Mouse (Mus musculus) ES-E14 (cell line): ENCODE data around the gene Tspo2. TPM values are rescaled to one million over a fixed set of nuclear protein-coding genes. Genes with fewer than 3 reads are reported as not detected.

Experiments used
- DNase-seq: peaks from one replicate; pipeline ENCODE4 v3.0.0-alpha.2; 2013; ENCODE audit warnings: low read depth, low spot score
- H3K27ac ChIP-seq: 2 replicates; pipeline ENCODE4 v1.5.1; 2012; ENCODE audit warnings: low read depth, mild to moderate bottlenecking, low read length, moderate library complexity, mixed read lengths; ENCODE audit not compliant: poor library complexity, insufficient read depth, severe bottlenecking
- H3K36me3 ChIP-seq: 2 replicates; pipeline ENCODE4 v1.6.1; 2012; ENCODE audit warnings: mild to moderate bottlenecking, low read length, moderate library complexity, mixed read lengths; ENCODE audit not compliant: control insufficient read depth, poor library complexity, insufficient read depth, severe bottlenecking
- H3K4me1 ChIP-seq, 2 experiments: fragments of 150-350 bp in 1 of 2; sonication (generic) in 1 of 2; 2 replicates each; pipeline ENCODE4 v1.6.1; 2012; ENCODE audit warnings: low read length in 2 of 2, mild to moderate bottlenecking in 1 of 2, mixed read lengths in 1 of 2; ENCODE audit not compliant: control insufficient read depth in 2 of 2, insufficient read depth in 2 of 2, poor library complexity in 1 of 2
- H3K4me3 ChIP-seq, 2 experiments: fragments of 150-350 bp in 1 of 2; sonication (generic) in 1 of 2; 2 replicates each; pipeline ENCODE4 v1.5.1; 2012; ENCODE audit warnings: low read length in 2 of 2, low read depth in 1 of 2, mild to moderate bottlenecking in 1 of 2, mixed read lengths in 1 of 2; ENCODE audit not compliant: insufficient read depth in 1 of 2, poor library complexity in 1 of 2, severe bottlenecking in 1 of 2
- H3K9ac ChIP-seq: 2 replicates; pipeline ENCODE4 v1.6.1; 2012; ENCODE audit warnings: low read depth, mild to moderate bottlenecking, low read length, mixed read lengths; ENCODE audit not compliant: poor library complexity, insufficient read depth, severe bottlenecking
- H3K9me3 ChIP-seq: fragments of 150-350 bp; sonication (generic); 2 replicates; pipeline ENCODE4 v1.6.1; 2012; ENCODE audit warnings: low read depth, mild to moderate bottlenecking, low read length; ENCODE audit not compliant: control insufficient read depth, insufficient read depth
- CHD2 ChIP-seq: IDR thresholded peaks from 2 replicates; pipeline ENCODE4 v1.6.1; 2014; ENCODE audit warnings: mild to moderate bottlenecking, low read depth, low read length, inconsistent platforms
- HCFC1 ChIP-seq: IDR thresholded peaks from 2 replicates; pipeline ENCODE4 v1.6.1; 2012; ENCODE audit warnings: low read length, inconsistent platforms, borderline replicate concordance; ENCODE audit not compliant: insufficient read depth
- MAFK ChIP-seq: IDR thresholded peaks from 2 replicates; pipeline ENCODE4 v1.6.1; 2014; ENCODE audit warnings: mild to moderate bottlenecking, low read depth, low read length, inconsistent platforms; ENCODE audit not compliant: insufficient read depth
- ZC3H11A ChIP-seq: IDR thresholded peaks from 2 replicates; pipeline ENCODE4 v1.6.1; 2012; ENCODE audit warnings: low read depth, mild to moderate bottlenecking, inconsistent platforms, low read length, borderline replicate concordance
- ZNF384 ChIP-seq: IDR thresholded peaks from 2 replicates; pipeline ENCODE4 v1.6.1; 2012; ENCODE audit warnings: low read depth, low read length, inconsistent platforms
- in situ Hi-C, 2 experiments: fragments of 600-800 bp; cut with MboI; formaldehyde crosslinking; loops; one replicate each; pipeline ENCODE4 v1.15.1; 2025; ENCODE audit warnings: low sequenced_read_pairs in 2 of 2, inconsistent platforms in 1 of 2; ENCODE audit not compliant: unreplicated experiment in 2 of 2
- total RNA-seq: library from RNA; depleted of rRNA; stranded (reverse); fragments of 300-350 nt; gene quantifications from 2 replicates; pipeline ENCODE4 v1.2.3, GENCODE M21; 2012

Gene Tspo2
- total RNA-seq, 1 experiment, result not detected

- no peak for DNase-seq
- Histone ChIP-seq H3K9me3 (no peaks in the 10 kb centered on the region), H3K4me3 (no peak overlapping the region), H3K27ac (no peak overlapping the region), H3K36me3 (no peaks in the 10 kb centered on the region), H3K9ac (no peak overlapping the region), H3K4me1 (peaks cover 9 to 28% of the 10 kb centered on the region in 2 experiments)
- TF ChIP-seq CHD2, result no peak
- no peak for TF ChIP-seq HCFC1
- no peak for TF ChIP-seq MAFK
- TF ChIP-seq ZC3H11A, result no peak
- no peak for TF ChIP-seq ZNF384
- in situ Hi-C loops, result no loop called here
These were observed 13.9 kb downstream of the Tspo2 start for GRCm38 (mm10) chr17:48437421-48437911.

- TF ChIP-seq HCFC1 (no peak), ZC3H11A (no peak), ZNF384 (no peak), CHD2 (no peak), MAFK (no peak)
- peaks cover 15 to 34% of the 10 kb centered on the region in 2 experiments for H3K4me1 ChIP-seq
- in situ Hi-C loops, result no loop called here
- H3K9ac ChIP-seq, result no peak overlapping the region
- H3K36me3 ChIP-seq, result no peaks in the 10 kb centered on the region
- no peak overlapping the region for H3K4me3 ChIP-seq
- no peaks in the 10 kb centered on the region for H3K9me3 ChIP-seq
- H3K27ac ChIP-seq, result no peak overlapping the region
- DNase-seq, result no peak
These were observed 14.8 kb downstream of the Tspo2 start for GRCm38 (mm10) chr17:48436487-48436886.

GRCm38 (mm10) chr17:48434479-48434878 is 16.8 kb downstream of the Tspo2 start:
- no peak overlapping the region for H3K9ac ChIP-seq
- in situ Hi-C loops, result no loop called here
- no peak overlapping the region for H3K4me3 ChIP-seq
- no peak for TF ChIP-seq CHD2
- no peaks in the 10 kb centered on the region for H3K9me3 ChIP-seq
- H3K27ac ChIP-seq, result no peak overlapping the region; the same call in 1 of the 2 replicates
- peaks cover 18 to 46% of the 10 kb centered on the region in 2 experiments for H3K4me1 ChIP-seq
- no peaks in the 10 kb centered on the region for H3K36me3 ChIP-seq
- DNase-seq, result no peak

- Histone ChIP-seq H3K27ac (peak overlapping the region; percentile 19; the same call in 1 of the 2 replicates), H3K9me3 (no peaks in the 10 kb centered on the region), H3K4me3 (no peak overlapping the region), H3K36me3 (no peaks in the 10 kb centered on the region), H3K9ac (no peak overlapping the region), H3K4me1 (peaks cover 18 to 49% of the 10 kb centered on the region in 2 experiments)
- no peak for DNase-seq
- in situ Hi-C loops, result no loop called here
- TF ChIP-seq ZC3H11A, result no peak
- TF ChIP-seq ZNF384, result no peak
- no peak for TF ChIP-seq MAFK
- TF ChIP-seq CHD2, result no peak
- TF ChIP-seq HCFC1, result no peak
These were observed 17.5 kb downstream of the Tspo2 start for GRCm38 (mm10) chr17:48433689-48434330.
